Mouse (Mus musculus): ENCODE data around the gene Hoxb13. TPM values are rescaled to one million over a fixed set of nuclear protein-coding genes. Genes with fewer than 3 reads are reported as not detected.

Gene Hoxb13
- polyA plus RNA-seq, 1 experiment: not detected

- Histone ChIP-seq H3K4me1 (ENCODE audit: control insufficient read depth, insufficient read depth, low read length) (no peaks in the 10 kb centered on the region), H3K4me3 (replicated peaks; ENCODE audit: extremely low read depth, low read depth, low read length) (no peak overlapping the region)
- no peak for DNase-seq
- no peak for TF ChIP-seq POLR2A (IDR thresholded peaks at IDR 0.05; ENCODE audit: borderline replicate concordance, extremely low read depth, low read depth, low read length)
- TF ChIP-seq CTCF (IDR thresholded peaks at IDR 0.05; ENCODE audit: insufficient read depth, low read length): no peak
Observed at GRCm38 (mm10) chr11:96184233-96184632, 9.9 kb upstream of the Hoxb13 start.

GRCm38 (mm10) chr11:96187321-96187720, 6.8 kb upstream of the Hoxb13 start:
- H3K4me3 ChIP-seq (replicated peaks; ENCODE audit: extremely low read depth, low read depth, low read length): no peak overlapping the region
- H3K4me1 ChIP-seq (ENCODE audit: control insufficient read depth, insufficient read depth, low read length): no peaks in the 10 kb centered on the region
- 19% methylated on average over 4 of the region's 4 CpGs for WGBS
- TF ChIP-seq CTCF (IDR thresholded peaks at IDR 0.05; ENCODE audit: insufficient read depth, low read length): no peak
- TF ChIP-seq POLR2A (IDR thresholded peaks at IDR 0.05; ENCODE audit: borderline replicate concordance, extremely low read depth, low read depth, low read length): no peak
- DNase-seq: no peak

GRCm38 (mm10) chr11:96189810-96190522, 4.2 kb upstream of the Hoxb13 start:
- Histone ChIP-seq H3K4me1 (ENCODE audit: control insufficient read depth, insufficient read depth, low read length) (no peaks in the 10 kb centered on the region), H3K4me3 (replicated peaks; ENCODE audit: extremely low read depth, low read depth, low read length) (no peak overlapping the region)
- no peak for DNase-seq
- TF ChIP-seq POLR2A (IDR thresholded peaks at IDR 0.05; ENCODE audit: borderline replicate concordance, extremely low read depth, low read depth, low read length) (no peak), CTCF (IDR thresholded peaks at IDR 0.05; ENCODE audit: insufficient read depth, low read length) (no peak)
- WGBS: 3% methylated on average over 28 of the region's 28 CpGs

- TF ChIP-seq CTCF (IDR thresholded peaks at IDR 0.05; ENCODE audit: insufficient read depth, low read length) (no peak), POLR2A (IDR thresholded peaks at IDR 0.05; ENCODE audit: borderline replicate concordance, extremely low read depth, low read depth, low read length) (no peak)
- DNase-seq: no peak
- H3K4me3 ChIP-seq (replicated peaks; ENCODE audit: extremely low read depth, low read depth, low read length): no peak overlapping the region
- no peaks in the 10 kb centered on the region for H3K4me1 ChIP-seq (ENCODE audit: control insufficient read depth, insufficient read depth, low read length)
- 8% methylated on average over 5 of the region's 5 CpGs for WGBS
Observed at GRCm38 (mm10) chr11:96191132-96191531, 3.0 kb upstream of the Hoxb13 start.

- H3K4me3 ChIP-seq (replicated peaks; ENCODE audit: extremely low read depth, low read depth, low read length): no peak overlapping the region
- WGBS: 2% methylated on average over 10 of the region's 10 CpGs
Observed at GRCm38 (mm10) chr11:96194401-96194710, 240 bp downstream of the Hoxb13 start.

GRCm38 (mm10) chr11:96194961-96195640, 985 bp downstream of the Hoxb13 start:
- no peak overlapping the region for H3K4me3 ChIP-seq (replicated peaks; ENCODE audit: extremely low read depth, low read depth, low read length)
- 12% methylated on average over 11 of the region's 11 CpGs for WGBS
- H3K4me1 ChIP-seq (ENCODE audit: control insufficient read depth, insufficient read depth, low read length): no peaks in the 10 kb centered on the region
- TF ChIP-seq POLR2A (IDR thresholded peaks at IDR 0.05; ENCODE audit: borderline replicate concordance, extremely low read depth, low read depth, low read length) (no peak), CTCF (IDR thresholded peaks at IDR 0.05; ENCODE audit: insufficient read depth, low read length) (no peak)
- DNase-seq: no peak

More at GRCm38 (mm10) chr11:96194401-96194710, 240 bp downstream of the Hoxb13 start:
- no peak for TF ChIP-seq POLR2A (IDR thresholded peaks at IDR 0.05; ENCODE audit: borderline replicate concordance, extremely low read depth, low read depth, low read length)
- no peak for TF ChIP-seq CTCF (IDR thresholded peaks at IDR 0.05; ENCODE audit: insufficient read depth, low read length)
- H3K4me1 ChIP-seq (ENCODE audit: control insufficient read depth, insufficient read depth, low read length): no peaks in the 10 kb centered on the region
- no peak for DNase-seq

- Histone ChIP-seq H3K4me3 (replicated peaks; ENCODE audit: extremely low read depth, low read depth, low read length) (no peak overlapping the region), H3K4me1 (ENCODE audit: control insufficient read depth, insufficient read depth, low read length) (no peaks in the 10 kb centered on the region)
- DNase-seq: no peak
- no peak for TF ChIP-seq CTCF (IDR thresholded peaks at IDR 0.05; ENCODE audit: insufficient read depth, low read length)
- TF ChIP-seq POLR2A (IDR thresholded peaks at IDR 0.05; ENCODE audit: borderline replicate concordance, extremely low read depth, low read depth, low read length): no peak
- WGBS: 3% methylated on average over 20 of the region's 20 CpGs
Observed at GRCm38 (mm10) chr11:96195769-96196280, 1.7 kb downstream of the Hoxb13 start.

GRCm38 (mm10) chr11:96198642-96199041, 4.5 kb downstream of the Hoxb13 start:
- TF ChIP-seq CTCF (IDR thresholded peaks at IDR 0.05; ENCODE audit: insufficient read depth, low read length) (0 out of 2 replicates have a peak, but pooled peaks have one; percentile 31), POLR2A (IDR thresholded peaks at IDR 0.05; ENCODE audit: borderline replicate concordance, extremely low read depth, low read depth, low read length) (no peak)
- peaks cover 3% of the 10 kb centered on the region; the same call in 1 of the 2 replicates for H3K4me1 ChIP-seq (ENCODE audit: control insufficient read depth, insufficient read depth, low read length)
- H3K4me3 ChIP-seq (replicated peaks; ENCODE audit: extremely low read depth, low read depth, low read length): no peak overlapping the region
- no peak for DNase-seq
- 2% methylated on average over 12 of the region's 12 CpGs for WGBS

GRCm38 (mm10) chr11:96199181-96200086, 5.3 kb downstream of the Hoxb13 start:
- Histone ChIP-seq H3K4me3 (replicated peaks; ENCODE audit: extremely low read depth, low read depth, low read length) (no peak overlapping the region), H3K4me1 (ENCODE audit: control insufficient read depth, insufficient read depth, low read length) (peaks cover 3% of the 10 kb centered on the region; the same call in 1 of the 2 replicates)
- no peak for DNase-seq
- WGBS: 6% methylated on average over 22 of the region's 22 CpGs
- TF ChIP-seq POLR2A (IDR thresholded peaks at IDR 0.05; ENCODE audit: borderline replicate concordance, extremely low read depth, low read depth, low read length): no peak

Measured in lung, adult 2 months (tissue).